Mouse (Mus musculus) erythroblast, embryonic 14.5 days (primary cell): ENCODE results near the gene Gm49325.

ENCODE experiments used
- GATA1 ChIP-seq: IDR thresholded peaks from 2 replicates; pipeline ENCODE4 v1.6.1; 2012; ENCODE audit warnings: low read length, inconsistent platforms, mixed read lengths
- TAL1 ChIP-seq: IDR thresholded peaks from 3 replicates; pipeline ENCODE4 v1.6.1; 2012; ENCODE audit warnings: low read length, inconsistent platforms, mixed read lengths

DNA sequence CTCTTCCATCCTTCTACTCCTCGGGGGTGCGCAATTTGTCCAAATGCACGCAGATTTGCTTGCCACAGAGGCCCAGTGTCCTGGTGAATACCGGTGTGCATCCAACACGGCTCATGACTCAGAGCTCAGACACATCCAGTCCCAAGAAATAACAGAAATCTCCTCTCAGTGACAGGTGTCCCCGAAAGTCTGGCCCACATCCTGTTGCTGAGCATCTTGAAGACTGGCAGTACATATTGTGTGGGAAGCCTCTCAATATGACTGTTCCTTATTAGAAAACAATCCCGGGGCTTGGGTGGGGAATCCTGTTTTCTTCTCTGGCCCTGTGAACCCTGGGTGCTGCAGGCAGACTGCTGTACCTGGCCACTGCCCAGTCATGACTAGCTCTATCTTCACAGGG, 49.4 kb upstream of the Gm49325 start:
- TF ChIP-seq GATA1 (no peak), TAL1 (no peak)
